Mouse (Mus musculus) forebrain, embryonic 15.5 days (tissue): ENCODE results near the gene Tmod2. TPM values are rescaled to one million over a fixed set of nuclear protein-coding genes. Genes with fewer than 3 reads are reported as not detected.
A peak's percentile ranks its signal among the peaks of the same experiment; 100 is the strongest.

Experiments used
- ATAC-seq: fragments of 200-750 bp; cut with Nextera tagmentation; replicated peaks from 2 replicates; pipeline ENCODE4 v1.8.0; 2017; ENCODE audit warnings: mild to moderate bottlenecking, moderate TSS enrichment, moderate library complexity
- H3K27ac ChIP-seq: fragments of 300-500 bp; sonication (generic); replicated peaks from 2 replicates; pipeline ENCODE4 v1.5.1; 2015; ENCODE audit warnings: mild to moderate bottlenecking, inconsistent platforms
- H3K27me3 ChIP-seq: fragments of 300-500 bp; sonication (generic); 2 replicates; pipeline ENCODE4 v1.6.1; 2015; ENCODE audit warnings: inconsistent platforms
- H3K36me3 ChIP-seq: fragments of 300-500 bp; sonication (generic); 2 replicates; pipeline ENCODE4 v1.6.1; 2015; ENCODE audit warnings: mild to moderate bottlenecking, inconsistent platforms
- H3K4me1 ChIP-seq: fragments of 300-500 bp; sonication (generic); 2 replicates; pipeline ENCODE4 v1.6.1; 2015; ENCODE audit warnings: inconsistent platforms
- H3K4me2 ChIP-seq: fragments of 300-500 bp; sonication (generic); replicated peaks from 2 replicates; pipeline ENCODE4 v1.6.1; 2015; ENCODE audit warnings: mild to moderate bottlenecking, inconsistent platforms
- H3K4me3 ChIP-seq: fragments of 300-500 bp; sonication (generic); 2 replicates; pipeline ENCODE4 v1.5.1; 2015; ENCODE audit warnings: mild to moderate bottlenecking, inconsistent platforms
- H3K9ac ChIP-seq: fragments of 300-500 bp; sonication (generic); replicated peaks from 2 replicates; pipeline ENCODE4 v1.6.1; 2015; ENCODE audit warnings: mild to moderate bottlenecking, inconsistent platforms
- H3K9me3 ChIP-seq: fragments of 300-500 bp; sonication (generic); 2 replicates; pipeline ENCODE4 v1.6.1; 2016; ENCODE audit warnings: inconsistent platforms
- WGBS: fragments of 180-500 bp; shearing (Covaris S2); methylation state at CpG from one replicate; pipeline ENCODE4 v1.1.7; 2015; ENCODE audit warnings: mixed read lengths; 5-methylcytosine and 5-hydroxymethylcytosine counted together
- polyA plus RNA-seq: library from polyadenylated mRNA; unstranded; fragments of >200 nt; fragmentation: Nextera tagmentation; extraction: Ambion mirVana; gene quantifications from 2 replicates; pipeline ENCODE4 v1.2.1, GENCODE M21; 2015

Tmod2 gene
- polyA plus RNA-seq, 1 experiment from 2014 or later = 250 TPM

GRCm38 (mm10) chr9:75563176-75563575 is 47.9 kb downstream of the Tmod2 start:
- H3K9me3 ChIP-seq = no peaks in the 10 kb centered on the region
- WGBS = 59% methylated on average over 2 of the region's 2 CpGs
- H3K4me1 ChIP-seq = peaks cover 11% of the 10 kb centered on the region
- H3K4me3 ChIP-seq = no peak overlapping the region
- no peak overlapping the region for H3K4me2 ChIP-seq
- H3K36me3 ChIP-seq = no peaks in the 10 kb centered on the region
- no peak overlapping the region for H3K27ac ChIP-seq
- ATAC-seq = no peak
- no peaks in the 10 kb centered on the region for H3K27me3 ChIP-seq
- no peak overlapping the region for H3K9ac ChIP-seq

GRCm38 (mm10) chr9:75561040-75561669 is 50.0 kb downstream of the Tmod2 start:
- Histone ChIP-seq H3K27ac (no peak overlapping the region), H3K4me1 (peaks cover 26% of the 10 kb centered on the region), H3K27me3 (no peaks in the 10 kb centered on the region), H3K9me3 (no peaks in the 10 kb centered on the region), H3K9ac (no peak overlapping the region), H3K4me3 (no peak overlapping the region), H3K4me2 (no peak overlapping the region), H3K36me3 (no peaks in the 10 kb centered on the region)
- WGBS = 88% methylated on average over 13 of the region's 13 CpGs
- no peak for ATAC-seq

DNA sequence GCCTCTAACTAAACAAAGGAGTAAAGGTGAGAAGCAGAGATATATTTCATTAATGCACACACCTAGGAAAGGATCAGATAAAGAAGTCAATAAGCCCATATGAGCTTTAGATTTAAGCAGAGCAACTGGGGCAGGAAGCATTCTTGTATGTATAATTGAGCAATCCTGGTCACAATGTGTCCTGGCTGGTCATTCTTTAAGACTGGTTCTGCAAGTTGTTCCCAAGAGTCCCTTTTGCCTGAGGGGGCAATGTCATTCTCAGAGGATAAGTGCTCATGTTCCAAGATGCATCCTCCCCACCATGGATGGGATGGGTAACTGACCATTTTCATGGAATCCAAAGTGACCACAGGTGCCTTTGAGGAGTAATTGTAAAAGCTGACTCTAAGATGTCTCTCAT is 50.8 kb downstream of the Tmod2 start:
- no peak overlapping the region for H3K9ac ChIP-seq
- no peaks in the 10 kb centered on the region for H3K36me3 ChIP-seq
- no peak overlapping the region for H3K27ac ChIP-seq
- no peak overlapping the region for H3K4me3 ChIP-seq
- peak overlapping the region; percentile 84; the same call in 1 of the 2 replicates for H3K4me2 ChIP-seq
- H3K27me3 ChIP-seq = no peaks in the 10 kb centered on the region
- ATAC-seq = no peak
- H3K9me3 ChIP-seq = no peaks in the 10 kb centered on the region
- peaks cover 26% of the 10 kb centered on the region for H3K4me1 ChIP-seq

DNA sequence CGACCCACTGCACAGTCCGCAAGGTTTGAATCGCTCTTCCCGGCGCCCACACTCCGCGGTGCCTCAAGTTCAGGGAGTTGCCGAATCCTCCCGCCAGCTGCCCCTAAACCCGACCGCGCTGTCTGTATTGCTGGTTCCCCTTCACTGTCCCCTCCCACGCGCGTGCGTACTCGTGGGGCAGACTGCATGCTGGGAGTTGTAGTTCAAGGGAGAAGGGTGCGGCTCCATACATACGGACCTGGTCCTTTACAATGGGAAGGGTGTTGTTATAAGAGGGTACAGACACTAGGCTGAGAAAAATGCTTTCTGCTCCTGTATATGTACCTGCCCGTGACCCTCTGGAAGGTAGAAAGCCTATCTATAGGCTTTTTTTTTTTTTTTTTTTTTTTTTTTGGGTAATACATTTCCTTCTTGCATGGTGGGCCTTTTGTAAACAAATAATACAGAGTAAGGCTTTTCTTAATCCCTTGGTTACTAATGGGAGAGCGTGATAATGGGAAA is 51.6 kb downstream of the Tmod2 start, which contains the start of gene Tmod3:
Tmod3 (minus strand) TSS at position 146 of the 501 bp plus-strand sequence.
- peak within 1 kb of the TSS; percentile 81 for H3K27ac ChIP-seq
- peak within 1 kb of the TSS; percentile 72 for H3K4me3 ChIP-seq
- H3K9me3 ChIP-seq = no peaks in the 10 kb centered on the region
- no peaks in the 10 kb centered on the region for H3K36me3 ChIP-seq
- no peaks in the 10 kb centered on the region for H3K27me3 ChIP-seq
- H3K9ac ChIP-seq = peak within 1 kb of the TSS; percentile 84
- peaks cover 26% of the 10 kb centered on the region for H3K4me1 ChIP-seq
- H3K4me2 ChIP-seq = peak within 1 kb of the TSS; percentile 84
- 2% methylated on average over 21 of the region's 21 CpGs for WGBS
- peak; percentile 99 for ATAC-seq

DNA sequence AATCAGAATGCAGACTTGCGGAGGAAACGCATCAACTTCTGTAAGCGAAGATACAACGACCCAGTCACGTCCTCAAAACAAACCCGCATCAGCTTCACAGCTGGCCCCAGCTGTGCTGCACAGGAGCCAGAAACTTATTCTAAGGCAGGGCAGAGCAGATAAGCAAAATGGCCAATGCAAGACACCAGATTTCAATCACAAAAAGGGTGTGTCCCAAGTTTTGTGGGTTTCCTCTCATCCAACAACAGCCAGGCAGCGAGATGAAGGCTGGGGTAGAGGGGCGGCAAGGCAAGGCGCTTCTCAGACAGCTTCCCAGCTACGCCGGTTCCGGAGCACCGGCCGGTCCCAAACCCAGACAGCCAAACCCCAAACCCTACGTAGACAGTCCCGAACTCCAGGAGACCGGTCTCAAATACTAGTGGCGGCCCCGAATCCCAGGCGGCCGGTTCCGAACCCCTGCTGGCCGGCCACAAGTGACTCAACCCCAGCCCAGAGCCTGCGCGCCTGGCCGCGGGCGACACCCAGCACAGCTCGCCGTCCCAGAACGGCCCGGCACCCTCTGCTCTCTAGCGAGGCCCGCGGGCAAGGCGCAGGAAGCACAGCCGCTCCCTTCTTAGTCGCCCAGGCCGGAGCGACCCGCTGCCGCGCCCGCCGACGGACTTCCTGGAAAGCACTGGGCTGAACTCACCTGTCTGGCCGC is 52.2 kb downstream of the Tmod2 start:
- H3K36me3 ChIP-seq = no peaks in the 10 kb centered on the region
- peaks cover 26% of the 10 kb centered on the region for H3K4me1 ChIP-seq
- no peaks in the 10 kb centered on the region for H3K27me3 ChIP-seq
- under 1% methylated on average over 47 of the region's 47 CpGs for WGBS
- peak; percentile 91 for ATAC-seq
- H3K4me3 ChIP-seq = peak overlapping the region; percentile 72
- peak overlapping the region; percentile 84 for H3K9ac ChIP-seq
- H3K4me2 ChIP-seq = peak overlapping the region; percentile 84
- peak overlapping the region; percentile 81 for H3K27ac ChIP-seq
- no peaks in the 10 kb centered on the region for H3K9me3 ChIP-seq

GRCm38 (mm10) chr9:75558360-75558759 is 52.8 kb downstream of the Tmod2 start:
- WGBS = 31% methylated on average over 3 of the region's 3 CpGs
- no peaks in the 10 kb centered on the region for H3K9me3 ChIP-seq
- H3K9ac ChIP-seq = peak overlapping the region; percentile 84
- H3K27ac ChIP-seq = no peak overlapping the region
- no peaks in the 10 kb centered on the region for H3K27me3 ChIP-seq
- H3K36me3 ChIP-seq = no peaks in the 10 kb centered on the region
- no peak for ATAC-seq
- H3K4me1 ChIP-seq = peaks cover 26% of the 10 kb centered on the region
- H3K4me3 ChIP-seq = peak overlapping the region; percentile 72
- peak overlapping the region; percentile 84 for H3K4me2 ChIP-seq

- Histone ChIP-seq H3K9ac (no peak overlapping the region), H3K27ac (no peak overlapping the region), H3K9me3 (no peaks in the 10 kb centered on the region), H3K4me3 (no peak overlapping the region), H3K27me3 (no peaks in the 10 kb centered on the region), H3K4me2 (no peak overlapping the region), H3K36me3 (0 out of 2 replicates have a peak, but pooled peaks cover 3% of the 10 kb centered on the region), H3K4me1 (peaks cover 34% of the 10 kb centered on the region)
- no peak for ATAC-seq
- 65% methylated on average over 4 of the region's 4 CpGs for WGBS
Measured at GRCm38 (mm10) chr9:75553719-75554118, 57.4 kb downstream of the Tmod2 start.

DNA sequence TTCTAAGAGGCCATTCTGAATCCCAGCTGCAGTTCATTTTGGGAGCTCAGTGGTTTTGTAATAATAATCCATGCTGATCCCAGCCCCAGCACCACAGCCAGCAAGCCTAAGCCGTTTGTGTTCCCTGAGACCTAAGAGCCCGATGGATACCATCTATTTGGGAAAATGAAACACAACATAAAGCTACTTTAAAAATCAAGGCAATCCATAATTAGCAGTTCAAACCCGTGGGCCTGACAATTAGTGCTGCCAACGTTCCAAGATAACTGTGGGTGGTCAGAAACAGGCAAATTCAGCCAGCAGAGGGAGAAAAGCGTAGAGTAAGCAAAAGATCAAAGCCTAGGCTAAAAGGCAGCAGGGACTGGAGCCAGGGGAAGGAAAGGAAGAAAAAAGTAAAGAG is 59.8 kb downstream of the Tmod2 start:
- no peak overlapping the region for H3K27ac ChIP-seq
- WGBS = 25% methylated on average over 5 of the region's 5 CpGs
- no peaks in the 10 kb centered on the region for H3K27me3 ChIP-seq
- ATAC-seq = no peak
- no peak overlapping the region for H3K9ac ChIP-seq
- H3K4me1 ChIP-seq = peaks cover 14% of the 10 kb centered on the region; the same call in 1 of the 2 replicates
- no peaks in the 10 kb centered on the region for H3K9me3 ChIP-seq
- no peak overlapping the region for H3K4me3 ChIP-seq
- H3K4me2 ChIP-seq = no peak overlapping the region
- 0 out of 2 replicates have a peak, but pooled peaks cover 3% of the 10 kb centered on the region for H3K36me3 ChIP-seq

DNA sequence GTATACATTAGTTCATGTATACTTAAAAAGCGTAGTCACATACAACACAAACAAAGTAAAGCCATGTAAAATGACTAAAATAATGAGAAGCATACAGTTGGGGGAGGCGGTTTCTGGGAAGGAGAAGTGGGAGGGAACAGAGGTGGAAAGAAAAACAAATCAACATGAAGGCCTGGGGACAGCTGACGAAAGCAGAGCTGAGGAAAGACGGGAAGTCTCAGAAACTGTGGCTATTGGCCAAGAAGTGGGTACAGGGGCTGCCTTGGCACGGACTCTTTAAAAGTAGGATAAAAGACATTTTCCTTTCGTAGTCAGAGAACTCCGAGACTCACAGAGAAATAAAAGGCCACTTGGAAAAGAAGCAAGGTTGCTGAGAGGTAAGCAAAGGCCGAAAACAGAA is 62.1 kb downstream of the Tmod2 start:
- ATAC-seq = no peak
- Histone ChIP-seq H3K4me2 (no peak overlapping the region), H3K27ac (no peak overlapping the region), H3K9ac (no peak overlapping the region), H3K36me3 (0 out of 2 replicates have a peak, but pooled peaks cover 3% of the 10 kb centered on the region), H3K4me3 (no peak overlapping the region), H3K27me3 (no peaks in the 10 kb centered on the region), H3K4me1 (peaks cover 14% of the 10 kb centered on the region; the same call in 1 of the 2 replicates), H3K9me3 (no peaks in the 10 kb centered on the region)
- 41% methylated on average over 8 of the region's 8 CpGs for WGBS

GRCm38 (mm10) chr9:75546885-75547553 is 64.1 kb downstream of the Tmod2 start:
- 88% methylated on average over 12 of the region's 12 CpGs for WGBS
- 0 out of 2 replicates have a peak, but pooled peaks cover 3% of the 10 kb centered on the region for H3K36me3 ChIP-seq
- peaks cover 17% of the 10 kb centered on the region; the same call in 1 of the 2 replicates for H3K4me1 ChIP-seq
- ATAC-seq = no peak
- no peaks in the 10 kb centered on the region for H3K9me3 ChIP-seq
- H3K4me3 ChIP-seq = no peak overlapping the region
- no peak overlapping the region for H3K9ac ChIP-seq
- no peak overlapping the region for H3K4me2 ChIP-seq
- H3K27ac ChIP-seq = no peak overlapping the region
- H3K27me3 ChIP-seq = no peaks in the 10 kb centered on the region

DNA sequence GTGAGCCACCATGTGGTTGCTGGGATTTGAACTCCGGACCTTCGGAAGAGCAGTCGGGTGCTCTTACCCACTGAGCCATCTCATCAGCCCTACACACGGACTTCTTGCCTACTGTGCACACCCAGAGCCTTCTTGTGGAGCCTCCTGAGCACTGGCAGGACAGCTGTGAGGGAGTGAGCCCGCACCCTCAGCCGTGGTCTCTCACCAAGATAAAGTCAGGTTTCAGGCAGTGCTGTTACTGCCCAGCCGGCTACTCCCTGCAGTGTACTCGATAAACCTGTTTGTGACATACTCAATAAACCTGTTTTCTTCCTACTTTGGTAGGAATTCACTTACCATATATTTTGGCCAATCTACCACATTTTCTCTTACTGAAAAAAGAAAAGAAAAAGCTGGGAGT is 65.6 kb downstream of the Tmod2 start:
- ATAC-seq = no peak
- no peaks in the 10 kb centered on the region for H3K36me3 ChIP-seq
- H3K27ac ChIP-seq = no peak overlapping the region
- H3K4me1 ChIP-seq = peaks cover 15% of the 10 kb centered on the region
- H3K9me3 ChIP-seq = no peaks in the 10 kb centered on the region
- no peak overlapping the region for H3K9ac ChIP-seq
- no peaks in the 10 kb centered on the region for H3K27me3 ChIP-seq
- H3K4me3 ChIP-seq = no peak overlapping the region
- H3K4me2 ChIP-seq = no peak overlapping the region
- 88% methylated on average over 8 of the region's 8 CpGs for WGBS

DNA sequence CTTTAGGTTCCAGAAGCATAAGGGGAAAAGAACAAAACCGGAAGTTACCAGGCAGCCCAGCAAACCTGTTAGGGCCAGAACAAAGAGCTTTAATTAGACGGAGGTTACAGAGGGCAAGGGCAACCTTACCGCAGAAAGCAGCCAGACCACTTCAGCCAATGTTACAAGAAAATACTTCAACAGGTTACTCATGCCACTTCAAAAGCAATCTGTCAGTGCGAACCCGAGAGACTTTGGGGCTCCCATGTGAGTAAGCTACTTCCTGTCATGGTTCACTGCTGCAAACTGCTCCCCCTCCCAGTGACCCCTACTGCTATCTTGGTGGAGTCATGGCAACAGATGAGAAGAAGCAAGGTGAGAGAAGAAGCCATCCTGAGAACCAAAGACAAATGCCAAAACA is 69.6 kb downstream of the Tmod2 start:
- no peak overlapping the region for H3K27ac ChIP-seq
- H3K36me3 ChIP-seq = no peaks in the 10 kb centered on the region
- H3K4me3 ChIP-seq = no peak overlapping the region
- WGBS = 22% methylated on average over 5 of the region's 5 CpGs
- no peaks in the 10 kb centered on the region for H3K9me3 ChIP-seq
- peaks cover 13% of the 10 kb centered on the region for H3K4me1 ChIP-seq
- H3K27me3 ChIP-seq = no peaks in the 10 kb centered on the region
- no peak for ATAC-seq
- H3K9ac ChIP-seq = no peak overlapping the region
- H3K4me2 ChIP-seq = no peak overlapping the region
